Mouse (Mus musculus): ENCODE measurements at regions not wholly inside any gene's neighbourhood (a gene's known extent, or its start where the extent isn't known, plus 50 kb on each side); places are given as distances from the start of the nearest gene placed in this dataset.

GRCm38 (mm10) chr12:80017376-80017929, 95.4 kb downstream of the Zfp36l1 start:
- DNase-seq (ENCODE audit: low spot score in 2 of 2): no peak

GRCm38 (mm10) chr12:80015938-80016337, 96.9 kb downstream of the Zfp36l1 start:
- no peak for DNase-seq (ENCODE audit: low spot score in 2 of 2)

- no peak for DNase-seq (ENCODE audit: low spot score in 2 of 2)
These were observed 98.2 kb downstream of the Zfp36l1 start for GRCm38 (mm10) chr12:80014598-80014983.

- DNase-seq (ENCODE audit: low spot score in 2 of 2): peak; percentile 57 to 64
These were observed 98.8 kb downstream of the Zfp36l1 start for GRCm38 (mm10) chr12:80013904-80014597.

GRCm38 (mm10) chr12:80013577-80013903, 99.3 kb downstream of the Zfp36l1 start:
- no peak for DNase-seq (ENCODE audit: low spot score in 2 of 2)

GRCm38 (mm10) chr12:80011916-80012315, 100.9 kb downstream of the Zfp36l1 start:
- no peak for DNase-seq (ENCODE audit: low spot score in 2 of 2)

- DNase-seq (ENCODE audit: low spot score in 2 of 2): no peak
These were observed 101.9 kb downstream of the Zfp36l1 start for GRCm38 (mm10) chr12:80010947-80011346.

GRCm38 (mm10) chr12:80010220-80010619, 102.6 kb downstream of the Zfp36l1 start:
- DNase-seq (ENCODE audit: low spot score in 2 of 2): no peak

GRCm38 (mm10) chr12:80007849-80008248, 105.0 kb downstream of the Zfp36l1 start:
- DNase-seq (ENCODE audit: low spot score in 2 of 2): no peak

GRCm38 (mm10) chr12:80005227-80005919, 107.4 kb downstream of the Zfp36l1 start:
- DNase-seq (ENCODE audit: low spot score in 2 of 2): no peak

GRCm38 (mm10) chr12:80004575-80004974, 108.2 kb downstream of the Zfp36l1 start:
- DNase-seq (ENCODE audit: low spot score in 2 of 2): no peak

GRCm38 (mm10) chr12:80003486-80003885, 109.3 kb downstream of the Zfp36l1 start:
- DNase-seq (ENCODE audit: low spot score in 2 of 2): no peak

GRCm38 (mm10) chr12:80002474-80003125, 110.2 kb downstream of the Zfp36l1 start:
- peak in 1 of 2 experiments; percentile 33 for DNase-seq (ENCODE audit: low spot score in 2 of 2)

GRCm38 (mm10) chr12:80001794-80002193, 111.0 kb downstream of the Zfp36l1 start:
- DNase-seq (ENCODE audit: low spot score in 2 of 2): no peak

GRCm38 (mm10) chr12:79999868-80000370, 112.9 kb downstream of the Zfp36l1 start:
- no peak for DNase-seq (ENCODE audit: low spot score in 2 of 2)

- DNase-seq (ENCODE audit: low spot score in 2 of 2): no peak
These were observed 114.0 kb downstream of the Zfp36l1 start for GRCm38 (mm10) chr12:79998788-79999187.

- DNase-seq (ENCODE audit: low spot score in 2 of 2): no peak
These were observed 114.5 kb downstream of the Zfp36l1 start for GRCm38 (mm10) chr12:79998339-79998738.

- DNase-seq (ENCODE audit: low spot score in 2 of 2): no peak
These were observed 115.6 kb downstream of the Zfp36l1 start for GRCm38 (mm10) chr12:79997201-79997600.

- DNase-seq (ENCODE audit: low spot score in 2 of 2): peak; percentile 53 to 59
These were observed 117.2 kb downstream of the Zfp36l1 start for GRCm38 (mm10) chr12:79995521-79996094.

- DNase-seq (ENCODE audit: low spot score in 2 of 2): no peak
These were observed 118.8 kb downstream of the Zfp36l1 start for GRCm38 (mm10) chr12:79993821-79994571.

- no peak for DNase-seq (ENCODE audit: low spot score in 2 of 2)
These were observed 121.5 kb downstream of the Zfp36l1 start for GRCm38 (mm10) chr12:79991279-79991678.

Measured in right cerebral cortex, postnatal 10 days (tissue).